Mouse (Mus musculus): ENCODE data around the gene Rad51b. TPM values are rescaled to one million over a fixed set of nuclear protein-coding genes. Genes with fewer than 3 reads are reported as not detected.

Gene Rad51b
- polyA plus RNA-seq, 1 experiment from 2014 or later = 9.0 TPM

DNA sequence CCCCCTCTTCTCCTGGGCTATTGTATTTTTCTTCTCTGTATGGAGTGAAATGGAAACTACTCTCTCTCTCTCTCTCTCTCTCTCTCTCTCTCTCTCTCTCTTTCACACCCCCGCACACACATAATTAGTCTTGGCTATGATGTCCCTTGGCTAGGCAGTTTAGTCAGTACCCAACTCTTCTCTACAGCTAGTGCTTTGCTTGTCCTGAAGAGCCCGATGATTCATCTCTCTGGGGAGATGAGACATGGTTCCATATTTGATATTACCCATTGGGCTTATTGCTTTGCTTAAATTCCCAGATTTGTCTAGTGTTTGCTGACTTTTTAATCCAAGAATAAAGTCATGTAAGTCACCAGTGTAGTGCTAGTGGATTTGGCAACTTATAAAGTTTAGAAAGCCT is 429.0 kb downstream of the Rad51b start:
- ATAC-seq (ENCODE audit: borderline replicate concordance, extremely low read depth, low FRiP score, low TSS enrichment) = no peak
- H3K36me3 ChIP-seq = no peaks in the 10 kb centered on the region
- no peak overlapping the region for H3K4me2 ChIP-seq
- H3K4me1 ChIP-seq = peaks cover 18% of the 10 kb centered on the region
- H3K27me3 ChIP-seq = no peaks in the 10 kb centered on the region
- 81% methylated on average over 2 of the region's 2 CpGs for WGBS
- 0 out of 2 replicates have a peak, but pooled peaks cover 4% of the 10 kb centered on the region for H3K9me3 ChIP-seq
- H3K27ac ChIP-seq = peak overlapping the region; percentile 53; the same call in 1 of the 2 replicates
- no peak overlapping the region for H3K9ac ChIP-seq
- H3K4me3 ChIP-seq = no peak overlapping the region

DNA sequence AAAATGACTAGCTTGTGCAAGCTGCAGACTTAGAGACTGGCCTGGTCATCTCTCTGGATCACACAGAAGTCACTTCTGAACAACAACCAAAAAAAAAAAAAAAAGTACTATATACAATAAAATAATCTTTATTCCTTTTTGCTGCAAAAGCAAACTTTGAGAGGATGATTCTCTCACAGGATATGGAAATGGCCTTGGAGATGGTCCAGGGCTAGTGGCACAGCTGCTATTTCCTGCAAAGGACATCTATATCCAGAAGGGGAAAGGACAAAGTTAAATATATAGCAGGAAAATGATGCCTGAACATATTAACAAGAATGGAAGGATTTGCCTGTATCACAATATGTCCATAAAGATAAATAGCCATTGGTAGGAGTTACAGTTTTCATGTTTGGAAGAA is 429.9 kb downstream of the Rad51b start:
- H3K36me3 ChIP-seq = no peaks in the 10 kb centered on the region
- ATAC-seq (ENCODE audit: borderline replicate concordance, extremely low read depth, low FRiP score, low TSS enrichment) = no peak
- H3K27me3 ChIP-seq = no peaks in the 10 kb centered on the region
- no peak overlapping the region for H3K4me2 ChIP-seq
- no peak overlapping the region for H3K9ac ChIP-seq
- 0 out of 2 replicates have a peak, but pooled peaks cover 4% of the 10 kb centered on the region for H3K9me3 ChIP-seq
- H3K4me1 ChIP-seq = peaks cover 18% of the 10 kb centered on the region
- H3K4me3 ChIP-seq = no peak overlapping the region
- no peak overlapping the region for H3K27ac ChIP-seq

DNA sequence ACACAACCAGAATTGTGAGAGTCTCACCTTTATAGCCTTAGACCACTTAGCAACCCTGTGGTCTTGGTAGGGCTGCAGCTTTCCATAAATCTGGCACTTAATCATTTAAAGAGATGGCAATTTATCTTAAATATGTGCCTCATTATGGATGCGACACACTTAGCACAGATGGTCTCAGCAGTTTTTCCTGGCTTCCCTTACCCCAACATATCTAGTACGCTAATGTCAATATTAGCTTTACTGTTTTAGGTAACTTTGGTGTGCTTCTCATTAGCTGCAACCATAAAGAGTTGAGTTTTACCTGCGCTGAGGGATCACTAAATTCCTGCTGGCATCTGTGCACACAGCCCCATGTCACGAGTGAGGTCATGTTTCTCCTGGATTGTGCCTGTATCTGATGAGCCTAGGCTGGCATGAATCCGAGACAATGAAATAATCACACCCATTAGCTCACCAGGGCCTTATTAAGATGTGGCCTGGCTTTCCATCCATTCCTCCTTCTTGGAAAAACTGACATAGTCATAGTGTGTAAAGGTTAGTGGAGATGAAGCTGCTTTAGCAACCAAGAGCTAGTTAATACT is 432.9 kb downstream of the Rad51b start:
- no peak overlapping the region for H3K4me3 ChIP-seq
- WGBS = 52% methylated on average over 5 of the region's 5 CpGs
- ATAC-seq (ENCODE audit: borderline replicate concordance, extremely low read depth, low FRiP score, low TSS enrichment) = no peak
- no peaks in the 10 kb centered on the region for H3K36me3 ChIP-seq
- H3K27ac ChIP-seq = 0 out of 2 replicates have a peak overlapping the region, but pooled peaks have one; percentile 8
- H3K4me1 ChIP-seq = peaks cover 25% of the 10 kb centered on the region
- H3K27me3 ChIP-seq = no peaks in the 10 kb centered on the region
- no peak overlapping the region for H3K9ac ChIP-seq
- H3K9me3 ChIP-seq = 0 out of 2 replicates have a peak, but pooled peaks cover 4% of the 10 kb centered on the region
- no peak overlapping the region for H3K4me2 ChIP-seq

DNA sequence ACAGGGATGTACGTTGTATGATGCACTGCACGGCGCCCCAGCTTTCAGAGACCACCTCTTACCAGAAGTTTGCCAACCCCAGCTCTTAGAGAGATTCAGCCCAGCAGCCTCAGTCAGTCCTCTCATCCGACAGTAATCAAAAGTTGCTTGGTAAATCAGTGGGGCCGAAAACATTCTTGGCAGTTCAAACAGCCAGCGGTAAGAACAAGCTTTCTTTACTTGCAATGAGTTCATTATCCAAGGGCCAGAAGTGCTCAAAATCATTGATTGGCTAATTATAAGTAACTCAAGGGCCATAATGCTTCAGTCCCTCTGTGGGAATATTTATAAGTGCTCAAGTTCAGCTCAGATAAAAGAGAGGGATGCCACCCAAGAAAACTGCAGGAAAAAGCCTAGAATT is 434.8 kb downstream of the Rad51b start:
- Histone ChIP-seq H3K9me3 (0 out of 2 replicates have a peak, but pooled peaks cover 4% of the 10 kb centered on the region), H3K4me3 (no peak overlapping the region), H3K27ac (no peak overlapping the region), H3K36me3 (no peaks in the 10 kb centered on the region), H3K4me1 (peaks cover 29% of the 10 kb centered on the region), H3K4me2 (no peak overlapping the region), H3K27me3 (no peaks in the 10 kb centered on the region), H3K9ac (no peak overlapping the region)
- 82% methylated on average over 6 of the region's 6 CpGs for WGBS
- ATAC-seq (ENCODE audit: borderline replicate concordance, extremely low read depth, low FRiP score, low TSS enrichment) = no peak

DNA sequence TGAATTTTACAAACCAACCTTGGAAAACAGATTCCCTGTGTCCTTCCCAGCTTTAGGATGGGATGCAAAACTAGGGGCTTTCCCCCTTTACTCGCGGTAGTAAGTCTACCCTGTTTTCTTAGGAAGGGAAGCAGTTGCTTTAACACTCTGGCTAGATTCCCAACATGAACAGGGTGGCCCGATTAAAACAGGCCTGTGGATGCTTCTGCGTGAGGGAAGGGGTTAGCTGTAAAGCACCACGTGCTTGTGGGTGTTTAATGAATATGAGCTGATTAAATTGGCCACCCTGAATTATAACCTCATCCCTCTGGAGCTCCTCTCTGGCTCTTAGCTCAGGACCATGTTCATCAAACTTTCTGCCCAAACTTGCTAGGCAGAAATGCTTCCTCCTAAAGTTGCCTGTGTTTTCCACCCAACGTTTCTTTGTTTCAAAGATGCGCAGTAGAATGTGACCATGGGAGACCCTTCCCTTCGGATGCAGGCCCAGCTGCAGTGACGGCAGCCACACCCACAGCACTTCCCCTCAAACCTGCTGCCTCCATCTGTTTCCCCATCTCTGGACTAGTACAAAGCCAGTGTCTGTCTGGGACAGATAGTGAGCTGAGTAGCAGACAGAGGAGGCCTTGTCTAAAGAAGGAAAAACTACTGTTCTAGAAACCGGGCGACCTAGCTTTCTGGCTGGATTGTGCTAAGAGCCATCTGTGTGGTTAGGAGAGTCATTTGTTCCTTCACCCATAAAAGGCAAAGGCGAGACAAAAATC is 435.5 kb downstream of the Rad51b start:
- no peaks in the 10 kb centered on the region for H3K27me3 ChIP-seq
- H3K4me2 ChIP-seq = no peak overlapping the region
- H3K36me3 ChIP-seq = no peaks in the 10 kb centered on the region
- no peak overlapping the region for H3K4me3 ChIP-seq
- 0 out of 2 replicates have a peak overlapping the region, but pooled peaks have one; percentile 17 for H3K27ac ChIP-seq
- 49% methylated on average over 12 of the region's 12 CpGs for WGBS
- no peak; the same call in 1 of the 2 replicates for ATAC-seq (ENCODE audit: borderline replicate concordance, extremely low read depth, low FRiP score, low TSS enrichment)
- peaks cover 29% of the 10 kb centered on the region for H3K4me1 ChIP-seq
- 0 out of 2 replicates have a peak, but pooled peaks cover 4% of the 10 kb centered on the region for H3K9me3 ChIP-seq
- H3K9ac ChIP-seq = no peak overlapping the region

DNA sequence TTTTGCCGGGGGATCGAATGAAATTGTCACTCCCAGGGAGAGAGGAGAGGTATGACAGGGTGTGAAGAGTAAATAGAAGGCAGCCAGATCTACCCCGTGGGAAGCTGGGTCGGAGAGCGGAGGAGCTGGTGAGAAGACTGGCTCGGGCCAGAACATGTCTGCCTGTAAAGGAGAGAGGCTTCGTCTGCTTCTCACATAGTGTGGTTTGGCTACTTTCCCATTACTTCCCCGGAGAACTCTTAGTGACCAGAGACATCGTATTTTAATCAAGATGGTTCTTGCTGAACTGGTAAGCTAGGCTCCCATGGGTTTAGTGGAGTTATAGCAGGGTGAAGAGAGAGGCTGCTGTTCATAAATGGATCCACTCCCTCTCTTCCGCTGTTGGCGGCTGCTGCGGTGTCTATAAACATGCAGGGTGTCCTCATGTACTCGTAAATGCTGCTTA is 438.3 kb downstream of the Rad51b start:
- no peaks in the 10 kb centered on the region for H3K36me3 ChIP-seq
- H3K4me3 ChIP-seq = no peak overlapping the region
- no peaks in the 10 kb centered on the region for H3K9me3 ChIP-seq
- H3K9ac ChIP-seq = no peak overlapping the region
- H3K27ac ChIP-seq = peak overlapping the region; percentile 34
- H3K4me2 ChIP-seq = no peak overlapping the region
- WGBS = 49% methylated on average over 13 of the region's 13 CpGs
- H3K27me3 ChIP-seq = no peaks in the 10 kb centered on the region
- H3K4me1 ChIP-seq = peaks cover 22% of the 10 kb centered on the region
- no peak for ATAC-seq (ENCODE audit: borderline replicate concordance, extremely low read depth, low FRiP score, low TSS enrichment)

DNA sequence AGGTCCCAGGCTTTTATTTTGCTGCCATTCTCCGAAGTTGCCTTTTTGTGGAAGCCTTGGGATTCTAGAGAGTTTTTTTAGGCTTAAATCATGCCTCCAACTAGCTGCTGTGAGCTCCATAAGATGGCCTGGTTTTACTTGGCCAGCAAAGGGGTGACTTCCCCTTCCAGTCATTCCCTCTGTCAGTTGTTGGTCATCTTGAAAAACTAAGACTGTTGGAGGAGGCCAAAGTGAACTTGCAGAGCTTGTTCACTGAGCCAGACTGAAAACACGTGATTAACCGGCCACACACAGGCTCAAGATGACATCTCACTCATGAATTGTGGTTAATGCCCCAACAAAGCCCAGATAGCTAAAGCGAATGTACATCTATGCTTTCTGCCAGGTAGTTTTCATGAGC is 438.8 kb downstream of the Rad51b start:
- H3K9ac ChIP-seq = no peak overlapping the region
- no peak overlapping the region for H3K4me3 ChIP-seq
- 81% methylated on average over 4 of the region's 4 CpGs for WGBS
- peaks cover 17% of the 10 kb centered on the region for H3K4me1 ChIP-seq
- H3K27ac ChIP-seq = peak overlapping the region; percentile 34
- ATAC-seq (ENCODE audit: borderline replicate concordance, extremely low read depth, low FRiP score, low TSS enrichment) = no peak
- H3K27me3 ChIP-seq = no peaks in the 10 kb centered on the region
- H3K4me2 ChIP-seq = no peak overlapping the region
- H3K9me3 ChIP-seq = no peaks in the 10 kb centered on the region
- H3K36me3 ChIP-seq = no peaks in the 10 kb centered on the region

DNA sequence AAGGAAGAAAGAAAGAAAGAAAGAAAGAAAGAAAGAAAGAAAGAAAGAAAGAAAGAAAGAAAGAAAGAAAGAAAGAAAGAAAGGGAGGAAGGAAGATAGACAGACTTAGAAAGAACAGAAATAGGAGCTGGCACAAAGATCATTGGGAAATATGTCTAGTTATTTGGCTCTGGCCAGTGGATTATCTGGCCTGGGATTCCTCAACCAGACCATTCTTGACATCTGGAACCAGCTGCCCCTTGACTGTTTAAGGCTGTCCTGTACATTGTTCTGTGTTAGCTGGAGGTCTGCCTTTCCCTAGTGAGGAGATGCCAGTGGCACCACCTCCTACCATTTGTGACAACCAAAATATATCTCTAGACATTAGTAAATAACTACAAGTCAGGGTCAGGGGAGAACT is 441.6 kb downstream of the Rad51b start:
- H3K4me2 ChIP-seq = no peak overlapping the region
- no peaks in the 10 kb centered on the region for H3K9me3 ChIP-seq
- no peak overlapping the region for H3K4me3 ChIP-seq
- no peak overlapping the region for H3K9ac ChIP-seq
- no peak for ATAC-seq (ENCODE audit: borderline replicate concordance, extremely low read depth, low FRiP score, low TSS enrichment)
- H3K4me1 ChIP-seq = peaks cover 20% of the 10 kb centered on the region
- no peak overlapping the region for H3K27ac ChIP-seq
- no peaks in the 10 kb centered on the region for H3K27me3 ChIP-seq
- no peaks in the 10 kb centered on the region for H3K36me3 ChIP-seq

DNA sequence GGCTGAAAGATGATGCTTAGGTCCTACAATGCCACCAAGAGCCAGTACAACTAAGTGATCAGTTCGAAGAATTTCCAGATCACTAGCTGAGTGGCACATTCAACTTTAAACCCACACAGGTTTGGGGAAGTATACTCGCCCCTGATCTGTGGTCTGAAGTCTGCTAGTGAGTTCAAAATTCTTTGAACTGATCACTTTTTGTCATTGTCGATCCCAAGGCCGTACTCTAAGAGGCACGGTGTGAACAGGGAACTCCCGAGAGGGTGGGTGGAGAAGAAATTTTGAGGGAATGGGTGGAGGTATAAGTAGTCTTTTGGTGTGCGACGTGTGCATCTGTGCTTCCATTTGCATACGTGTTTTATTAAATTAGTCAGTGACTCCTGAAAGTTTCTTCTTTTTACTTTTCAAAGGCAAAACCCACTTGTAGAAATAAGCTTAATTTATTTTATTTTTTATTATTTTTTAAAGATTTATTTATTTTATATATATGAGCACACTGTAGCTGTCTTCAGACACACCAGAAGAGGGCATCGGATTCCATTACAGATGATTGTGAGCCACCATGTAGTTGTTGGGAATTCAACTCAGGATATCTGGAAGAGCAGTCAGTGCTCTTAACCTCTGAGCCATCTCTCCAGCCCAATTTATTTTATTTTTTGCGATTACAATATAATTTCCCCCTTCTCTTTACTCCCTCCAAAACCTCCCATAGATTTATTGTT is 443.0 kb downstream of the Rad51b start:
- H3K9me3 ChIP-seq = no peaks in the 10 kb centered on the region
- no peak overlapping the region for H3K27ac ChIP-seq
- H3K36me3 ChIP-seq = no peaks in the 10 kb centered on the region
- no peak overlapping the region for H3K9ac ChIP-seq
- H3K4me1 ChIP-seq = peaks cover 24% of the 10 kb centered on the region
- 89% methylated on average over 11 of the region's 11 CpGs for WGBS
- H3K27me3 ChIP-seq = no peaks in the 10 kb centered on the region
- no peak overlapping the region for H3K4me2 ChIP-seq
- no peak for ATAC-seq (ENCODE audit: borderline replicate concordance, extremely low read depth, low FRiP score, low TSS enrichment)
- H3K4me3 ChIP-seq = no peak overlapping the region

DNA sequence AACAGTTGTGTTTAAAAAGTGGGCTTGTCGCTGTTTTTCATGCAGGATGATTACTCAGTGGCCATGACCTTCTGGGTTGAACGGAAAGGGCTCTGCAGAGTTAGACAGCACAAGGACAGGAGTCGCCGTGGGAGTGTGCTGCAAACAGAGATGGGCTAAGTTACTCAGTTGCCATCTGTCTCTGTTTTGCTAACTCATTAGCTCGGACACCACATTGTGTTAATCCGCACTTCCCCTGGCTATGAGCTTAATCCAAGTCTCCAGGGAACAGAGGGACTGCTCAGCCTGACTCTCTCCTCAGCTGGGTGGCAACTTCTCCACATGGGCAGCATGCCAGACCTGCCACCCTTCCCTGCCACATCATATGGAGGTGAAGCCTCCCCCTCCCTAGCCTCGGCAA is 445.1 kb downstream of the Rad51b start:
- Histone ChIP-seq H3K36me3 (no peaks in the 10 kb centered on the region), H3K9me3 (no peaks in the 10 kb centered on the region), H3K27ac (no peak overlapping the region), H3K4me1 (peaks cover 34% of the 10 kb centered on the region), H3K4me2 (no peak overlapping the region), H3K4me3 (no peak overlapping the region), H3K27me3 (no peaks in the 10 kb centered on the region), H3K9ac (no peak overlapping the region)
- ATAC-seq (ENCODE audit: borderline replicate concordance, extremely low read depth, low FRiP score, low TSS enrichment) = no peak
- 54% methylated on average over 7 of the region's 7 CpGs for WGBS

DNA sequence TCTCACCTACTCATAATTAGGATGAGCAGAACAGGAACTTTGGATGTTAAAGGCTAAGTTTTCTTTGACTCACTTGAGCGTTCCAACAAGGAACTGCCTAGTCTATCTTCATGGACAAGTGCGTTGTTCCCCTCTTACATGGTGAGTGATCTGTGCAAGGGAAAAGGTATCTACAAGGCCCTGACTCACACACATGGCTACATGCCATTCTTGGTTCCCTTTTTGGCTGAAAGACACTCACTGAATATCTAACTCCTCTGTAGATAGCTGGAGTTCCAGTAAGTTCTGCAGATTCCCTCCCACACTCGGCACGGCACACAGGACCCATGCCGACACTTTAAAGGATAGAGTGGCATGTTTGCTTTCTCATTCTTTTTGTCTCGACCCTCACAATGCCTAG is 447.0 kb downstream of the Rad51b start:
- H3K27ac ChIP-seq = no peak overlapping the region

DNA sequence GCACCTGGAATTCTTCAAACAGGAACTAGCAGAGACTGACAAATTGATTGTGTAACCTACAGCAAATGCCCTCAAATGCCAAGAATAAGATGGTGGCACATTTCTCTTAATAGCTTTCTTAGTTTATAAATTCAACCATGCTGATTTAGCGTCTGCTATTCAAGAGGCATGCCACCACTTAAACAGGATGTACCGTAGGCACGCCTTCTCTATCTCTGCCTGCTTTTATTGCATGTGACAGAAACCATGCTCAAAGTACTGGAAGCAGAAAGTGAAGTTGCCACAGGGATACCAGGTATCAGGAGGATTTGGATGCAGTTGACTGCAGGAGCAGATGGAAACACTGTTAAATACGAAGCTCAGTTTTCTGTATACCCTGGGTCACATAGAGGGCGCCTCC is 448.1 kb downstream of the Rad51b start:
- 64% methylated on average over 5 of the region's 5 CpGs for WGBS
- 0 out of 2 replicates have a peak overlapping the region, but pooled peaks have one; percentile 3 for H3K27ac ChIP-seq
- no peak overlapping the region for H3K4me3 ChIP-seq
- H3K27me3 ChIP-seq = no peaks in the 10 kb centered on the region
- ATAC-seq (ENCODE audit: borderline replicate concordance, extremely low read depth, low FRiP score, low TSS enrichment) = no peak
- no peak overlapping the region for H3K9ac ChIP-seq
- no peak overlapping the region for H3K4me2 ChIP-seq
- H3K36me3 ChIP-seq = no peaks in the 10 kb centered on the region
- no peaks in the 10 kb centered on the region for H3K9me3 ChIP-seq
- H3K4me1 ChIP-seq = peaks cover 55% of the 10 kb centered on the region

More for the DNA sequence above, 447.0 kb downstream of the Rad51b start:
- H3K4me1 ChIP-seq = peaks cover 44% of the 10 kb centered on the region
- no peaks in the 10 kb centered on the region for H3K9me3 ChIP-seq
- 65% methylated on average over 6 of the region's 6 CpGs for WGBS
- no peak overlapping the region for H3K4me3 ChIP-seq
- H3K9ac ChIP-seq = no peak overlapping the region
- no peaks in the 10 kb centered on the region for H3K27me3 ChIP-seq
- no peak for ATAC-seq (ENCODE audit: borderline replicate concordance, extremely low read depth, low FRiP score, low TSS enrichment)
- no peaks in the 10 kb centered on the region for H3K36me3 ChIP-seq
- no peak overlapping the region for H3K4me2 ChIP-seq
